Mouse (Mus musculus): ENCODE measurements at regions not wholly inside any gene's neighbourhood (a gene's known extent, or its start where the extent isn't known, plus 50 kb on each side); places are given as distances from the start of the nearest gene placed in this dataset.

DNA sequence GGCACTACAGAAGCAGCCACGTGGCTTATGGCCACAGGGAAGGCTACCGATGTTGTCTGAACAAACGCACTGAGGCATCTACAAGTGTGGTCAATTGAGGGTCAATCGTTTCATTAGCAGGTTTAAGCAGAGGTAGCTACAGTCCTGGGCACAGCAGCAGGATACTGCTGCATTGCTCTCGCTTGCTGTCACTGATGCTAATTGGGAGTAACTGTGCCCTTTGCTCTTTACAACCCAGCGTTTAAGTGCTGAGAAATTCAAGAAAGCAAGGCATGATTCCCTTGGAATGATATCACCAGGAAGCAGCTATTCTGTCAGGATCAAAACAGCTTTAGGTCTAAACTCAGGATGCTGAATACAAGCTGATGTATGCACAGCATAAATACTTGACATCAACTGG, 56.2 kb upstream of the Atp1a1 start:
- H3K27ac ChIP-seq (ENCODE audit: low read depth, low read length) = 0 out of 2 replicates have a peak overlapping the region, but pooled peaks have one; percentile 6
- H3K4me1 ChIP-seq (replicated peaks; ENCODE audit: control insufficient read depth, insufficient read depth, low read length) = peaks cover 10% of the 10 kb centered on the region; the same call in 1 of the 2 replicates
- no peak overlapping the region for H3K9ac ChIP-seq (ENCODE audit: low read length)
- DNase-seq (ENCODE audit: low spot score) (no peak), ATAC-seq (replicated peaks; ENCODE audit: low FRiP score) (no peak; the same call in 1 of the 2 replicates)
- H3K4me2 ChIP-seq (ENCODE audit: low read depth, low read length, severe bottlenecking) = no peak overlapping the region; the same call in 1 of the 2 replicates
- H3K9me3 ChIP-seq (ENCODE audit: control insufficient read depth, low read length) = no peaks in the 10 kb centered on the region
- no peaks in the 10 kb centered on the region for H3K36me3 ChIP-seq (ENCODE audit: control insufficient read depth, insufficient read depth, low read length)
- 33% methylated on average over 6 of the region's 6 CpGs for WGBS
- no peaks in the 10 kb centered on the region for H3K27me3 ChIP-seq (ENCODE audit: control insufficient read depth, insufficient read depth, low read length)
- H3K4me3 ChIP-seq (ENCODE audit: low read depth, low read length) = no peak overlapping the region

DNA sequence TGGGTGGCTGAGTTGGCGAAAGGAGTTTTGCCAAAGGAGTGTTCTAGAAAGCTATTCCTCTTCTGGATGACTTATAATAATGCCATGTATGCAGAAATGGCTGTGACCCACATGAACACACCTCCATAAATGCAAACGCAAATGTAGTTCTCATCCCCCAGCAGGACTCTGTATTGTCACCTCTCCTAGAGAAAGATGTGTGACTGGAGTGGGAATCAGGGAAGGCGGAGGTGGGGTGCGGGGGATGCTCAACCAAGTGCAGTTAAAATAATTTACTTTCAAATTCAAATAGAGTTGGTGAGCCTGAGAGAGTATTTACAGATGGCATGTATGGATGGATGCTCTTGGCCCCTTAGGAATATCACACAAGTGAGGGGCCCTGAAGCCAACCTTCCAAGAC, 55.7 kb upstream of the Atp1a1 start:
- ATAC-seq (replicated peaks; ENCODE audit: low FRiP score) (no peak), DNase-seq (ENCODE audit: low spot score) (no peak)
- no peak overlapping the region for H3K4me3 ChIP-seq (ENCODE audit: low read depth, low read length)
- H3K4me2 ChIP-seq (ENCODE audit: low read depth, low read length, severe bottlenecking) = no peak overlapping the region
- no peak overlapping the region for H3K27ac ChIP-seq (ENCODE audit: low read depth, low read length)
- no peaks in the 10 kb centered on the region for H3K9me3 ChIP-seq (ENCODE audit: control insufficient read depth, low read length)
- no peak overlapping the region for H3K9ac ChIP-seq (ENCODE audit: low read length)
- 89% methylated on average over 4 of the region's 4 CpGs for WGBS
- H3K4me1 ChIP-seq (replicated peaks; ENCODE audit: control insufficient read depth, insufficient read depth, low read length) = peaks cover 10% of the 10 kb centered on the region; the same call in 1 of the 2 replicates
- H3K27me3 ChIP-seq (ENCODE audit: control insufficient read depth, insufficient read depth, low read length) = no peaks in the 10 kb centered on the region
- H3K36me3 ChIP-seq (ENCODE audit: control insufficient read depth, insufficient read depth, low read length) = no peaks in the 10 kb centered on the region

DNA sequence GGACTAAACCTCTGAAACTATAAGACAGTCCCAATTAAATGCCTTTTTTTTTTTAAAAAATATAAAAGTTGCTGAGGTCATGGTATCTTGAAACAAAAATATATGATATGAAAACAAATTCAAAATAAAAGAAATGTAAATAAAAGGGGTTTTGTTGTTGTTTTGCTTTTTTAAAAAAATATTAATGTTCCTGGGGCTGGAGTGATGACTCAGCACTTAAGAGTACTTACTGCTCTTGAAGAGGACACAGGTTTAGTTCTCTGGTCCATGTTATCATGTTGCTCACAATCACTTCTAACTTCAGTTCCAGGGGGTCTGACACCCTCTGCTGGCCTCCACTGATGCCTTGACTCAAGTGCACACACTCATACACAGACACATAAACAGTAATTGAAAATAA, 53.5 kb upstream of the Atp1a1 start:
- peaks cover 10% of the 10 kb centered on the region; the same call in 1 of the 2 replicates for H3K4me1 ChIP-seq (replicated peaks; ENCODE audit: control insufficient read depth, insufficient read depth, low read length)
- no peaks in the 10 kb centered on the region for H3K9me3 ChIP-seq (ENCODE audit: control insufficient read depth, low read length)
- no peak overlapping the region for H3K4me2 ChIP-seq (ENCODE audit: low read depth, low read length, severe bottlenecking)
- no peak overlapping the region for H3K27ac ChIP-seq (ENCODE audit: low read depth, low read length)
- no peaks in the 10 kb centered on the region for H3K27me3 ChIP-seq (ENCODE audit: control insufficient read depth, insufficient read depth, low read length)
- H3K9ac ChIP-seq (ENCODE audit: low read length) = no peak overlapping the region
- ATAC-seq (replicated peaks; ENCODE audit: low FRiP score) (no peak), DNase-seq (ENCODE audit: low spot score) (no peak)
- H3K4me3 ChIP-seq (ENCODE audit: low read depth, low read length) = no peak overlapping the region
- H3K36me3 ChIP-seq (ENCODE audit: control insufficient read depth, insufficient read depth, low read length) = no peaks in the 10 kb centered on the region

DNA sequence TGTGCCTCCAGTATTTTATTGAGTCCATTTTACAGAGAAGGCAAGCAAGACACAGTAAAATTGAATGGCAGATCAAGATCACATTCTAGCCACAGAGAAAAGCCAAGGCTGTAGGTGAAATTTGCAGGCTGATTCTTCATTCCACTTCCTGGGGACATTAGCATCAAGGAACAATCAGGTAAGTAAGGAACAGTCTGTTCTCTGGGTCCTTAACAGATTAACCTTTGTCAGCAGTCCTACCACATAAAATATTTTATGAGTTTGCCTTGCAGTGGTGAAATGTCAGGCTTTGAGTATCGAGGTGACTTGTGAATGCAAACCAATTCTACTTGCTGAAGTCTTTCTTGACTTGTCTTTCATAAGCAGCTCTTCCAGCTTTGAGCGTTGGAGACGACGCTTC, 50.2 kb upstream of the Atp1a1 start:
- no peak overlapping the region for H3K27ac ChIP-seq (ENCODE audit: low read depth, low read length)
- no peak overlapping the region for H3K9ac ChIP-seq (ENCODE audit: low read length)
- no peaks in the 10 kb centered on the region for H3K27me3 ChIP-seq (ENCODE audit: control insufficient read depth, insufficient read depth, low read length)
- H3K36me3 ChIP-seq (ENCODE audit: control insufficient read depth, insufficient read depth, low read length) = no peaks in the 10 kb centered on the region
- H3K4me2 ChIP-seq (ENCODE audit: low read depth, low read length, severe bottlenecking) = no peak overlapping the region
- no peak overlapping the region for H3K4me3 ChIP-seq (ENCODE audit: low read depth, low read length)
- WGBS = 92% methylated on average over 4 of the region's 4 CpGs
- no peaks in the 10 kb centered on the region for H3K9me3 ChIP-seq (ENCODE audit: control insufficient read depth, low read length)
- no peaks in the 10 kb centered on the region for H3K4me1 ChIP-seq (replicated peaks; ENCODE audit: control insufficient read depth, insufficient read depth, low read length)
- ATAC-seq (replicated peaks; ENCODE audit: low FRiP score) (no peak), DNase-seq (ENCODE audit: low spot score) (no peak)
